Mouse (Mus musculus) liver, embryonic 14.5 days (tissue): ENCODE measurements around the gene Ppp6r1. TPM values are rescaled to one million over a fixed set of nuclear protein-coding genes. Genes with fewer than 3 reads are reported as not detected.

Experiments
- ATAC-seq: fragments of 200-750 bp; cut with Nextera tagmentation; 2 replicates; pipeline ENCODE4 v1.8.0; 2017; ENCODE audit warnings: moderate number of reproducible peaks, mild to moderate bottlenecking, moderate library complexity; ENCODE audit not compliant: insufficient read depth
- DNase-seq, 3 experiments: peaks; one replicate each; pipeline ENCODE4 v3.0.0-alpha.2; 2012 to 2013; ENCODE audit warnings: low read depth in 3 of 3, low spot score in 3 of 3
- H3K27ac ChIP-seq: fragments of 300-500 bp; sonication (generic); 2 replicates; pipeline ENCODE4 v1.5.1; 2014; ENCODE audit warnings: moderate library complexity, mild to moderate bottlenecking, control low read depth, inconsistent platforms
- H3K27me3 ChIP-seq: fragments of 300-500 bp; sonication (generic); 2 replicates; pipeline ENCODE4 v1.6.1; 2014; ENCODE audit warnings: mild to moderate bottlenecking, low read length, moderate library complexity; ENCODE audit not compliant: control insufficient read depth, insufficient read depth
- H3K36me3 ChIP-seq: fragments of 300-500 bp; sonication (generic); replicated peaks from 2 replicates; pipeline ENCODE4 v1.6.1; 2014; ENCODE audit warnings: low read depth; ENCODE audit not compliant: control insufficient read depth, insufficient read depth
- H3K4me1 ChIP-seq, 2 experiments: fragments of 200-500 bp in 1 of 2; fragments of 300-500 bp in 1 of 2; sonication (generic) in 1 of 2; replicated peaks; 2 replicates each; pipeline ENCODE4 v1.6.1; 2012 to 2014; ENCODE audit warnings: antibody characterized with exemption in 1 of 2, inconsistent platforms in 1 of 2, low read length in 1 of 2; ENCODE audit not compliant: control insufficient read depth in 2 of 2, insufficient read depth in 2 of 2
- H3K4me2 ChIP-seq: fragments of 300-500 bp; sonication (generic); 2 replicates; pipeline ENCODE4 v1.6.1; 2014; ENCODE audit warnings: low read depth, mild to moderate bottlenecking, control low read depth, moderate library complexity
- H3K4me3 ChIP-seq, 2 experiments: fragments of 200-500 bp in 1 of 2; fragments of 300-500 bp in 1 of 2; sonication (generic) in 1 of 2; 2 replicates each; pipeline ENCODE4 v1.5.1; 2012 to 2014; ENCODE audit warnings: low read depth in 2 of 2, low read length in 2 of 2, mild to moderate bottlenecking in 2 of 2, control low read depth in 1 of 2, inconsistent platforms in 1 of 2, moderate library complexity in 1 of 2; ENCODE audit not compliant: insufficient read depth in 1 of 2
- H3K9ac ChIP-seq: fragments of 300-500 bp; sonication (generic); replicated peaks from 2 replicates; pipeline ENCODE4 v1.6.1; 2014; ENCODE audit warnings: mild to moderate bottlenecking, control low read depth, moderate library complexity
- H3K9me3 ChIP-seq: fragments of 300-500 bp; sonication (generic); 2 replicates; pipeline ENCODE4 v1.6.1; 2016; ENCODE audit warnings: low read length, mixed read lengths; ENCODE audit not compliant: control insufficient read depth
- CTCF ChIP-seq: IDR thresholded peaks from 2 replicates; pipeline ENCODE4 v1.5.1; 2016; ENCODE audit warnings: antibody characterized with exemption, low read depth, control low read depth
- EP300 ChIP-seq: IDR thresholded peaks from 2 replicates; pipeline ENCODE4 v1.6.1; 2016; ENCODE audit warnings: antibody characterized with exemption, low read depth
- WGBS: fragments of 180-500 bp; shearing (Covaris S2); extraction: QIAGEN DNeasy Blood & Tissue Kit; methylation state at CpG from one replicate; pipeline ENCODE4 v1.1.7; 2014; ENCODE audit not compliant: insufficient replicate concordance; 5-methylcytosine and 5-hydroxymethylcytosine counted together
- polyA plus RNA-seq, 2 experiments: library from polyadenylated mRNA; depleted of rRNA in 1 of 2; stranded (reverse) in 1 of 2; unstranded in 1 of 2; fragments of >200 nt; fragmentation: Nextera tagmentation in 1 of 2; extraction: Ambion mirVana in 1 of 2; gene quantifications; 2 replicates each; pipeline versions ENCODE4 v1.2.1 to v1.2.3; 2012 to 2014

The Ppp6r1 gene
- polyA plus RNA-seq, 2 experiments: 4.3 to 33.6 TPM

- TF ChIP-seq EP300 (no peak), CTCF (peak; percentile 52)
- ATAC-seq (no peak), DNase-seq (no peak)
- Histone ChIP-seq H3K4me2 (no peak overlapping the region), H3K36me3 (peaks cover 77% of the 10 kb centered on the region), H3K9ac (no peak overlapping the region), H3K4me1 (peaks cover 0 to 7% of the 10 kb centered on the region in 2 experiments; a peak in 1 of 4 replicates), H3K4me3 (no peak overlapping the region), H3K27ac (no peak overlapping the region), H3K27me3 (no peaks in the 10 kb centered on the region), H3K9me3 (no peaks in the 10 kb centered on the region)
- 86% methylated on average over 11 of the region's 11 CpGs for WGBS
Measured at GRCm38 (mm10) chr7:4641155-4641554, 17.7 kb downstream of the Ppp6r1 start.

- WGBS: 78% methylated on average over 4 of the region's 4 CpGs
- TF ChIP-seq EP300 (no peak), CTCF (no peak)
- H3K9ac ChIP-seq: no peak overlapping the region
- ATAC-seq (no peak), DNase-seq (no peak)
- no peaks in the 10 kb centered on the region for H3K27me3 ChIP-seq
- no peak overlapping the region for H3K27ac ChIP-seq
- peaks cover 4 to 5% of the 10 kb centered on the region in 2 experiments for H3K4me1 ChIP-seq
- H3K36me3 ChIP-seq: peaks cover 68% of the 10 kb centered on the region
- no peaks in the 10 kb centered on the region for H3K9me3 ChIP-seq
- H3K4me2 ChIP-seq: no peak overlapping the region
- H3K4me3 ChIP-seq: no peak overlapping the region
Measured at GRCm38 (mm10) chr7:4636179-4636578, 22.6 kb downstream of the Ppp6r1 start.

GRCm38 (mm10) chr7:4631031-4631430 is 27.8 kb downstream of the Ppp6r1 start, which contains the start of gene Tmem86b:
Gene Tmem86b, minus strand, starts transcription at chr7:4631422.
- Histone ChIP-seq H3K27me3 (no peaks in the 10 kb centered on the region), H3K4me3 (peak within 1 kb of the TSS; percentile 69 to 71), H3K4me2 (peak within 1 kb of the TSS; percentile 95), H3K27ac (peak within 1 kb of the TSS; percentile 99), H3K4me1 (peaks cover 31 to 38% of the 10 kb centered on the region in 2 experiments), H3K9me3 (no peaks in the 10 kb centered on the region), H3K9ac (peak within 1 kb of the TSS; percentile 90), H3K36me3 (peaks cover 51% of the 10 kb centered on the region)
- TF ChIP-seq EP300 (no peak), CTCF (no peak)
- peak; percentile 52 to 59 (median 57) for DNase-seq
- ATAC-seq: peak; percentile 39
- WGBS: 45% methylated on average over 4 of the region's 4 CpGs

DNA sequence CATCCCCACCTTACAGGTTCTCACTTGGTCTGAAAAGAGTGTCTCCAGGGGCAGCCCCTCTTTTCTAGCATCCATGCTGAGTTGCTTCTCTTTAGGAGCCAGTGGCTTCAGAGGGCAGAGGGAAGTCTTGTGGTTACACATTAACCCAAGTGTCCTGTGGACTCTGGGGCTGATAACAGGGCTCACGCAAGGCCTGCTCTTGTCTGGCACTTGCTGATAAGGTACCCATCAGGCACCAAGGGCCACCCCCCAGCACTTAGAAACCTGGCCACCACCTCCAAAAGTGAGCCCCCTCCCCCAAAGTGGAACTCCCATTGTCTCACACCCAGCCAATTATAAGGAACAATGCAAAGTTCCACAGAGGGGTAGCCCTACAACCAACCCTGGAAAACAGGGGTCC is 28.6 kb downstream of the Ppp6r1 start:
- Histone ChIP-seq H3K9ac (peak overlapping the region; percentile 90), H3K27me3 (no peaks in the 10 kb centered on the region), H3K9me3 (no peaks in the 10 kb centered on the region), H3K36me3 (peaks cover 44% of the 10 kb centered on the region), H3K27ac (peak overlapping the region; percentile 99), H3K4me3 (peak overlapping the region; percentile 69 to 71), H3K4me2 (peak overlapping the region; percentile 95), H3K4me1 (peaks cover 31 to 39% of the 10 kb centered on the region in 2 experiments)
- ATAC-seq (peak; percentile 92), DNase-seq (peak; percentile 86 to 89 (median 87))
- TF ChIP-seq CTCF (no peak), EP300 (peak; percentile 94)
- WGBS: 4% methylated on average over 1 of the region's 1 CpGs

- H3K9ac ChIP-seq: peak overlapping the region; percentile 90
- peak overlapping the region; percentile 95 for H3K4me2 ChIP-seq
- H3K4me3 ChIP-seq: peak overlapping the region; percentile 69 to 71
- peak overlapping the region; percentile 99 for H3K27ac ChIP-seq
- no peaks in the 10 kb centered on the region for H3K9me3 ChIP-seq
- 17% methylated on average over 5 of the region's 5 CpGs for WGBS
- TF ChIP-seq EP300: no peak
- no peak for TF ChIP-seq CTCF
- peaks cover 31 to 39% of the 10 kb centered on the region in 2 experiments for H3K4me1 ChIP-seq
- DNase-seq (no peak), ATAC-seq (peak; percentile 54)
- no peaks in the 10 kb centered on the region for H3K27me3 ChIP-seq
- peaks cover 39% of the 10 kb centered on the region for H3K36me3 ChIP-seq
Measured at GRCm38 (mm10) chr7:4629586-4629985, 29.2 kb downstream of the Ppp6r1 start.
